9 mouse cellular contexts compared by ENCODE assay signal in genomic region chr4:130081345-130082190, GRCm38 (mm10). TPM values are rescaled to one million over a fixed set of nuclear protein-coding genes. Genes with fewer than 3 reads are reported as not detected.
DNase-seq lines count a peak whose midpoint lies in the region.
"Had no signal": no experiment of that assay in that cellular context is flagged by ENCODE, and none has a peak within 500 bp of the region (broad histone marks: within the 10 kb centered on the region; RNA-seq: fewer than 3 reads in every experiment).

No protein-coding gene starts in this region.

- DNase-seq in thymus, postnatal 25 days: peak; percentile 6
- no peak for DNase-seq in thymus, postnatal 0 days (ENCODE audit: low spot score)
- peak; percentile 80 for DNase-seq in cerebellum, adult 9-10 months
- peak; percentile 32 to 52 for DNase-seq in gastrocnemius, postnatal 36 days
- peak; percentile 83 for DNase-seq in kidney, postnatal 14 days
- peak; percentile 55 for DNase-seq in lung, postnatal 25 days (ENCODE audit: low spot score)
- peak; percentile 80 for DNase-seq in testis, postnatal 10 days (ENCODE audit: low spot score)
- no peak for DNase-seq in spleen, postnatal 36 days (ENCODE audit: low spot score in 2 of 2)

- intact Hi-C loops in gastrocnemius, postnatal 36 days (cut with DNase I): no loop called here

RNA-seq across cellular contexts. Expression of gene Pef1, which starts 20.8 kb away (rescaled TPM):
- 62.1 and 65.4 TPM in 2 replicates for polyA plus RNA-seq in thymus, postnatal 0 days (2015; fragmentation: Nextera tagmentation; extraction: Ambion mirVana)
- 10 to 100 TPM; 32.0 to 34.3 TPM for total RNA-seq in gastrocnemius, postnatal 36 days (2021)

RNA-seq across cellular contexts. Expression of gene Col16a1, which starts 33.9 kb away (rescaled TPM):
- polyA plus RNA-seq in thymus, postnatal 0 days (2015; fragmentation: Nextera tagmentation; extraction: Ambion mirVana): 3.5 and 6.2 TPM in 2 replicates
- 1 to 10 TPM; 6.9 to 7.7 TPM for total RNA-seq in gastrocnemius, postnatal 36 days (2021)

RNA-seq across cellular contexts. Expression of gene Hcrtr1, which starts 57.6 kb away (rescaled TPM):
- polyA plus RNA-seq in thymus, postnatal 0 days (2015; fragmentation: Nextera tagmentation; extraction: Ambion mirVana): 0.28 and 0.34 TPM in 2 replicates
- not detected for total RNA-seq in gastrocnemius, postnatal 36 days (2021)
- polyA plus RNA-seq: limb, embryonic 12.5 days had no signal

Comparison
In these comparisons a context has a peak if more than half of its experiments do, and no peak if none do; other contexts are left out.
1. DNase-seq: peak in thymus, postnatal 25 days (single experiment), cerebellum, adult 9-10 months (single experiment), gastrocnemius, postnatal 36 days (2 of 2), kidney, postnatal 14 days (single experiment), lung, postnatal 25 days (single experiment) and testis, postnatal 10 days (single experiment); none in thymus, postnatal 0 days (single experiment) and spleen, postnatal 36 days (0 of 2).